Mouse (Mus musculus) megakaryocyte, embryonic 14.5 days (primary cell): ENCODE data around the gene Cd200r4.

Source experiments
- FLI1 ChIP-seq: IDR thresholded peaks from 2 replicates; pipeline ENCODE4 v1.6.1; 2012; ENCODE audit warnings: low read length, inconsistent platforms, mixed read lengths
- GATA1 ChIP-seq: IDR thresholded peaks from 3 replicates; pipeline ENCODE4 v1.6.1; 2012; ENCODE audit warnings: mixed read lengths, low read length, inconsistent platforms, borderline replicate concordance

- TF ChIP-seq GATA1: no peak
- no peak for TF ChIP-seq FLI1
Observed at GRCm38 (mm10) chr16:44866797-44867196, 55.3 kb downstream of the Cd200r4 start, which contains the start of gene Cd200r2.
